In the genomic region with DNA sequence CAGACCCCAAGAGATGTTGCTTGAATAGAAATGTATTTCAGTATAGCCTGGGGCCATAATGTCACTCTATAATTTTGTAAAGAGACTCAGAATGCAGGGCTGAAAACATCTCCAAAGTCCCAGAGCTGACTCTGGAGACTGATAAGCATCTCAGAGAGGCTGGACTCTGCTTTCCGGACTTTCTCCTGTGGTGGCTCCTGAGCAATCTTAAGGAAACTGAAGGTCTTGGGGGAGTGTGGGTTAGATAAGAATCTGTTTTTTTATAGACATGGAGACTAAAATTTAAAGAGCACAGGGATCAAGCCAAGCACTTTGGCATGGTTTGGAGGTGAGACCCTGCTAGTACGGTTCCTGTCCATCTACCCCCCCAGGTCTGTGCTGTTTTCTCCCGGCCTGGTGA, we compare ENCODE assay signal across 25 mouse cellular contexts.
"Had no signal": no experiment of that assay in that cellular context is flagged by ENCODE, and none has a peak within 500 bp of the region (broad histone marks: within the 10 kb centered on the region; RNA-seq: fewer than 3 reads in every experiment).

No protein-coding gene starts in this region.

- H3K9ac ChIP-seq: heart, embryonic 13.5 days; heart, embryonic 15.5 days; hindbrain, embryonic 12.5 days; hindbrain, embryonic 14.5 days; intestine, embryonic 15.5 days; limb, embryonic 12.5 days had no signal

- H3K9me3 ChIP-seq: heart, embryonic 15.5 days; hindbrain, embryonic 10.5 days; hindbrain, embryonic 12.5 days; intestine, embryonic 15.5 days; limb, embryonic 10.5 days; limb, embryonic 12.5 days had no signal

- H3K36me3 ChIP-seq: heart, embryonic 13.5 days; heart, embryonic 15.5 days; hindbrain, embryonic 10.5 days; hindbrain, embryonic 12.5 days; intestine, embryonic 15.5 days; limb, embryonic 10.5 days; limb, embryonic 12.5 days had no signal

- ATAC-seq: hindbrain, embryonic 16.5 days; inflammation-experienced regulatory T-cells, adult 6 months; intestine, embryonic 15.5 days; intestine, postnatal 0 days had no signal

- H3K27me3 ChIP-seq: heart, embryonic 13.5 days; heart, embryonic 15.5 days; intestine, embryonic 15.5 days had no signal

- H3K4me1 ChIP-seq: heart, embryonic 13.5 days; heart, embryonic 15.5 days; intestine, embryonic 15.5 days had no signal

- H3K27ac ChIP-seq: heart, adult 2 months; heart, embryonic 13.5 days; heart, embryonic 15.5 days; hindbrain, embryonic 10.5 days; hindbrain, embryonic 12.5 days; hindbrain, embryonic 14.5 days; intestine, embryonic 15.5 days; layer of hippocampus, adult 2 months; left cerebral cortex, adult 2 months; limb, embryonic 10.5 days; limb, embryonic 12.5 days had no signal

- DNase-seq: gastrocnemius, postnatal 14 days; heart, adult 11 months; heart, adult 2 months; heart, postnatal 14 days; heart, postnatal 36 days; kidney, adult 18-20 months; kidney, adult 8-10 months; kidney, postnatal 10 days; kidney, postnatal 25 days; kidney, postnatal 4 days; liver had no signal

- H3K4me3 ChIP-seq: heart, adult 2 months; heart, embryonic 13.5 days; heart, embryonic 15.5 days; hindbrain, embryonic 10.5 days; hindbrain, embryonic 12.5 days; intestine, embryonic 15.5 days; layer of hippocampus, adult 2 months; left cerebral cortex, adult 2 months; limb, embryonic 10.5 days; limb, embryonic 12.5 days had no signal

- H3K4me2 ChIP-seq: heart, embryonic 11.5 days; heart, embryonic 13.5 days; heart, embryonic 15.5 days; hindbrain, embryonic 12.5 days; hindbrain, embryonic 14.5 days; intestine, embryonic 15.5 days; limb, embryonic 12.5 days had no signal
